Mouse (Mus musculus) intestine, embryonic 16.5 days (tissue): Measurements from ENCODE around the gene Ifih1. TPM values are rescaled to one million over a fixed set of nuclear protein-coding genes. Genes with fewer than 3 reads are reported as not detected.
A peak's percentile ranks its signal among the peaks of the same experiment; 100 is the strongest.

ENCODE experiments used
- ATAC-seq: fragments of 200-750 bp; cut with Nextera tagmentation; 2 replicates; pipeline ENCODE4 v1.8.0; 2017; ENCODE audit warnings: moderate TSS enrichment, moderate library complexity
- H3K27ac ChIP-seq: fragments of 300-500 bp; sonication (generic); 2 replicates; pipeline ENCODE4 v1.5.1; 2014; ENCODE audit warnings: mild to moderate bottlenecking, low read length
- H3K27me3 ChIP-seq: fragments of 300-500 bp; sonication (generic); replicated peaks from 2 replicates; pipeline ENCODE4 v1.6.1; 2014; ENCODE audit warnings: low read length, control low read depth, mixed read lengths; ENCODE audit not compliant: control insufficient read depth, insufficient read depth
- H3K36me3 ChIP-seq: fragments of 300-500 bp; sonication (generic); 2 replicates; pipeline ENCODE4 v1.6.1; 2014; ENCODE audit warnings: low read length, control low read depth; ENCODE audit not compliant: control insufficient read depth, insufficient read depth
- H3K4me1 ChIP-seq: fragments of 300-500 bp; sonication (generic); 2 replicates; pipeline ENCODE4 v1.6.1; 2014; ENCODE audit warnings: low read length, control low read depth, mixed read lengths; ENCODE audit not compliant: control insufficient read depth, insufficient read depth
- H3K4me2 ChIP-seq: fragments of 300-500 bp; sonication (generic); 2 replicates; pipeline ENCODE4 v1.6.1; 2014; ENCODE audit warnings: low read depth, low read length, control low read depth
- H3K4me3 ChIP-seq: fragments of 300-500 bp; sonication (generic); 2 replicates; pipeline ENCODE4 v1.5.1; 2014; ENCODE audit warnings: mild to moderate bottlenecking, low read length
- H3K9ac ChIP-seq: fragments of 300-500 bp; sonication (generic); 2 replicates; pipeline ENCODE4 v1.6.1; 2014; ENCODE audit warnings: low read depth, low read length
- H3K9me3 ChIP-seq: fragments of 300-500 bp; sonication (generic); 2 replicates; pipeline ENCODE4 v1.6.1; 2016; ENCODE audit warnings: low read length, control low read depth; ENCODE audit not compliant: control insufficient read depth
- WGBS: fragments of 180-500 bp; shearing (Covaris S2); extraction: QIAGEN DNeasy Blood & Tissue Kit; methylation state at CpG from one replicate; pipeline ENCODE4 v1.1.7; 2014; 5-methylcytosine and 5-hydroxymethylcytosine counted together
- polyA plus RNA-seq: library from polyadenylated mRNA; unstranded; fragments of >200 nt; fragmentation: Nextera tagmentation; extraction: Ambion mirVana; gene quantifications from 2 replicates; pipeline ENCODE4 v1.2.1, GENCODE M21; 2015

Ifih1 gene
- polyA plus RNA-seq, 1 experiment from 2014 or later = 6.4 TPM

DNA sequence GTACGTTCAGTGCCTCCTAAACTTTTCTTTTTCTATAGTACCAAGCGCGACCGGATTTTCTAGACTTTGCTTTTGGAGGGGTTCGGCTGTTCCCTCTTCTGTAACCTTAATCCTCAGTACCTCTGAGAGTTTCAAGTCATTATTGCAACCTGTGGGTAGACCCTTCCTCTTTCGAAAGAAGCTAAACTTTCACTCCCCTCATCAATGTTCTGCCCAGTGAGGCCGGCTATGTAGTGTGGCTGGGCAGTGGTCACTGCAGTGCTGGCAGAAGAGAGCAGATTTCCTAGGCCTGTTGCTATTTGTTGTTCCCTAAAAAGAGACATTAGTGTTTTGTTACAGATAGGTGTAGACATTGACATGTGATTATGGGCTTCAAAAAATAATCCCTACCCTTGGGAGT lies 18.8 kb upstream of the Ifih1 start:
- Histone ChIP-seq H3K9me3 (no peaks in the 10 kb centered on the region), H3K9ac (no peak overlapping the region), H3K27me3 (no peaks in the 10 kb centered on the region), H3K4me2 (peak overlapping the region; percentile 72), H3K4me1 (no peaks in the 10 kb centered on the region), H3K4me3 (peak overlapping the region; percentile 60), H3K36me3 (no peaks in the 10 kb centered on the region), H3K27ac (no peak overlapping the region)
- WGBS = 59% methylated on average over 7 of the region's 7 CpGs
- no peak for ATAC-seq

DNA sequence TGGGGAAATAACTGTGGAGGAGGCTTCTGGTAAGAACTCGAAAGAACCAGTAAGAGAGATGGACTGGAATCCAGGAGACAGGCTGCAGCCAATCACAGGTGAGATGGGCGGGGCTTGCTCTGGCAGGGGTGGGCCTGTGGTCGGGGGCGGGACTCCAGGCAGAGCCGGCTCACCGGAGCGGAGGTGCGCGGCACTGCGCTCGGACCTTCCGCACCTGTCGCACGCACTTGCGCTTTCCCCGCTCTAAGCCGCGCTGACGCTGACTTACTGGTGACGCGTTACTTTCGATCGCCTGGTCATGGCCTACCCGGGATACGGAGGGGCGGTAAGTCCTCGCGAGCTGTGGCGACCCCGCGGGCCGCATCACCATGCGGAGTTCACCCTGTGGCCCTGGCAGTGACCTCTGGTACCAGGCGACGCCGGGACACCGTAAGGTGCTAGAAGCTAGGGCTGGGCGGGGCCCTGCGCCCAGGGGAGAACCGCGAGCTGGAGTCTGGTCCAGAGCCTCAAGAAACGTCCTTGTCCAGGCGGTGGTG lies 18.1 kb upstream of the Ifih1 start, which contains the start of gene Gca:
Gene Gca, plus strand, starts transcription at position 151 of the 536 bp plus-strand sequence.
- Histone ChIP-seq H3K9me3 (no peaks in the 10 kb centered on the region), H3K4me3 (peak within 1 kb of the TSS; percentile 60), H3K27me3 (no peaks in the 10 kb centered on the region), H3K9ac (peak within 1 kb of the TSS; percentile 67), H3K36me3 (no peaks in the 10 kb centered on the region), H3K4me2 (peak within 1 kb of the TSS; percentile 72), H3K27ac (peak within 1 kb of the TSS; percentile 66), H3K4me1 (no peaks in the 10 kb centered on the region)
- peak; percentile 100 for ATAC-seq
- WGBS = under 1% methylated on average over 43 of the region's 43 CpGs

DNA sequence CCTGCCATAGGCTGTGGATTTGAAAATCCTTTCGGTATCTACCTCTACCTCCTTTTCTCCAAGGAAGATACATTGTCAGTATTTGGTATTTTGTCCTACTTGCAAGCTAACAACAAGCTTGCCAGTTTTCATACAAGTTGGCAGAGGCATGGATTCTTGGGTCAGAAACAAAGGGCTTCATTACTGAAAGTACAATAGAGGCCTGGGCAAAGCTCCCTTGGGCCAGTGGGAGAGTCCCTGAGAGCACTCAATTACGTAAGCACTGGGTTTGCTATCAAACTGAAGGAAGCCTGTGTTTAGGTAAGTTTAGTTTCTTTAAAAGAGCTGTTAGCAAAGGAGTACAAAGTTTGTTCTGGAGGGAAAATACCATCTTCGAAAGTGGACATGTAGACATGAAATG lies 16.5 kb upstream of the Ifih1 start:
- Histone ChIP-seq H3K9ac (no peak overlapping the region), H3K4me3 (no peak overlapping the region), H3K9me3 (no peaks in the 10 kb centered on the region), H3K27me3 (no peaks in the 10 kb centered on the region), H3K4me2 (no peak overlapping the region), H3K4me1 (no peaks in the 10 kb centered on the region), H3K36me3 (no peaks in the 10 kb centered on the region), H3K27ac (no peak overlapping the region)
- 83% methylated on average over 3 of the region's 3 CpGs for WGBS
- ATAC-seq = no peak

DNA sequence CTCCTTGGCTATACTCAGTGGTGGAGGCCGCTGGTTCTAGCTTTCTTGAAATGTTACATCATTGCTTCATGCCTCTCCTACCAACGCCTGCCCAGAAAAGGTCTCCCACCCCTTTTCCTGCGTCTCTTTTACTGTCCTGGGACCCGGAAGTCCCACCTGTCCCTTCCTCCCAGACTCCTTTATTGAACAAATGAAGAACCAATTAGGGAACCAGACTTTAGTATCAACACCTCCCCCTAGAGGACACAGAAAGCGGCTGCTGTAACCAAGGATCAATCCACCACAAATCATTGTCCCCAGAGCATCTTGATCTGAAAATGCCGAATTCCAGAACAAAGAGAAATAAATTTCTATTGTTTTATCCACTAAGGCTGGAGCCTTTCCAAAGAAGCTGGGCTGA lies 14.5 kb upstream of the Ifih1 start:
- no peak for ATAC-seq
- H3K9me3 ChIP-seq = no peaks in the 10 kb centered on the region
- no peak overlapping the region for H3K4me2 ChIP-seq
- H3K27ac ChIP-seq = no peak overlapping the region
- H3K4me3 ChIP-seq = no peak overlapping the region
- H3K9ac ChIP-seq = no peak overlapping the region
- no peaks in the 10 kb centered on the region for H3K4me1 ChIP-seq
- no peaks in the 10 kb centered on the region for H3K36me3 ChIP-seq
- H3K27me3 ChIP-seq = no peaks in the 10 kb centered on the region
- 58% methylated on average over 6 of the region's 6 CpGs for WGBS

DNA sequence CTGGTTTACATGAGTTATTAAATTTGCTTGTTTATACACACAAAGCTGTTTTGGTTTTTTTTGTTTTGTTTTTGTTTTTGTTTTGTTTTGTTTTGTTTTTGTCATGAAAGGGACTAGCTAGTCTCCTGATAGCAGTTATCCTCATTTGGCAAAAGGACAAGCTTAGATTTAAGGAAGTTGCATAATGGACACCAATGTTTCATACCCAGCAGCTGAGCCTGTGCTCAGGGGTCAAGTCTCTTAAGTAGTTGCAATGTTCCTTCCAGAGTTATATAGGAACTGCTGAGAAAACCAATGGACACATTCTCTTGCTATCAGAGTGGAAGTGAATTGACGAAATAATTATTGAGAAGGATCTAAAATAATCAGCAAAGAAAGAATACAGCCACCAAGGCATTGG lies 10.0 kb upstream of the Ifih1 start:
- Histone ChIP-seq H3K9me3 (no peaks in the 10 kb centered on the region), H3K27ac (no peak overlapping the region), H3K36me3 (no peaks in the 10 kb centered on the region), H3K27me3 (no peaks in the 10 kb centered on the region), H3K4me3 (no peak overlapping the region), H3K4me1 (no peaks in the 10 kb centered on the region), H3K4me2 (no peak overlapping the region), H3K9ac (no peak overlapping the region)
- no peak for ATAC-seq
- WGBS = 85% methylated on average over 1 of the region's 1 CpGs

DNA sequence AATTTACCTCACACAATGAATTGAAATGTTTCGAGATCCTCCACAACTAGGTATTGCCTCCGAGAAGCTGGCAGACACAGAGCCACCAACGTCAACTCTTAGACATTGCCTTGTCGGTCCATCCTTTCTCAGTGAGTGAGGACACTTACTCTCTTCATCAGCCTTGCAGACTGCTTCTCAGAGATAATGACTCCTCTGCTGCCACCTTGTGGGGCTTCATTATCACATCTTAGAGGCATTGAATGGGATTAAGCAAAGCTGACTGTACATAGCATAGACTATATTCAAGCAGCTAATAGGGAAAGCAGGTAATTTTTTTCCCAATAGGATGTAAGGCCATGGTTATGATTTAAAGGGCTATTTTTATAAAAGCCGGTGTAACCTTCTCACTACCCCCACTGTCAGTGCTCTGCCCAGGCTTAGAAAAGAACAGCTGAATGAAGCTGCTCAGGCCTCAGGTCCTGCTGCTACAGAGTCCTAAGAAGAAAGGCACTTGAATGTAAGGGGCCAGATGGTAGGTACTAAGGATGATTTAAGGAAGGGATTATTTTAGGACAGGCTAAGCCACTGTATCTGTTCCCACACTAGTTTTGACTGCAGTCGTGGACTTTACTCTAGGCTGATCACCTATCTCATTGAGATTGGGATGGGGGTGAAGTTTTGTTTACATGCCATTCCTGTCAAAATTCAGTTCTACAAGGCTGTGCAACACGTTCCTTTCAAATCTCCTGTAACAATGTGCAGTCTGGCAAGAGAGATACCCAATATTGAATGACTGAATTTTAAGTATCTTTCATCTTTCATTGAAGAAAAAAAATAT lies 8.7 kb upstream of the Ifih1 start:
- H3K4me2 ChIP-seq = no peak overlapping the region
- H3K9ac ChIP-seq = no peak overlapping the region
- H3K4me3 ChIP-seq = no peak overlapping the region
- H3K9me3 ChIP-seq = no peaks in the 10 kb centered on the region
- WGBS = 46% methylated on average over 7 of the region's 7 CpGs
- H3K27ac ChIP-seq = no peak overlapping the region
- H3K4me1 ChIP-seq = no peaks in the 10 kb centered on the region
- no peaks in the 10 kb centered on the region for H3K27me3 ChIP-seq
- no peaks in the 10 kb centered on the region for H3K36me3 ChIP-seq
- peak; percentile 73 for ATAC-seq

DNA sequence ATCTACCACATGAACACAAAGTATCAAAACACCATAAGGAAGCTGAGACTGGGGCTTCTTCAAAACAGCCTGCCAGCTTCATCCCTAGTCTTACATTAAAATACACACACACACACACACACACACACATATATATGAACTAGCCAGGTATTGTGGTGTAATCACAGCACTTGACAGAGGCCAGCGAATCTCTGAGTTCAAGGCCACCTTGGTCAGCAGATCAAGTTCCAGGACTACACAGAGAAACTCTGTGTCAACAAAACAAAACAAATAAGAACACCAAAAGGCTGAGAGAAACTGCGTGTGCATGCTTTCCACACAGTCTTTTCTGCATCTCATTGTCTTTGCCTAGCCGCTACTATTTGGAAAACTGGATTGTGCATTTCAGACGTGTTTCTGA lies 6.4 kb upstream of the Ifih1 start:
- H3K4me3 ChIP-seq = no peak overlapping the region
- no peaks in the 10 kb centered on the region for H3K4me1 ChIP-seq
- H3K9me3 ChIP-seq = no peaks in the 10 kb centered on the region
- no peak overlapping the region for H3K9ac ChIP-seq
- no peaks in the 10 kb centered on the region for H3K27me3 ChIP-seq
- no peak for ATAC-seq
- no peak overlapping the region for H3K4me2 ChIP-seq
- WGBS = 73% methylated on average over 4 of the region's 4 CpGs
- H3K27ac ChIP-seq = no peak overlapping the region
- H3K36me3 ChIP-seq = no peaks in the 10 kb centered on the region

DNA sequence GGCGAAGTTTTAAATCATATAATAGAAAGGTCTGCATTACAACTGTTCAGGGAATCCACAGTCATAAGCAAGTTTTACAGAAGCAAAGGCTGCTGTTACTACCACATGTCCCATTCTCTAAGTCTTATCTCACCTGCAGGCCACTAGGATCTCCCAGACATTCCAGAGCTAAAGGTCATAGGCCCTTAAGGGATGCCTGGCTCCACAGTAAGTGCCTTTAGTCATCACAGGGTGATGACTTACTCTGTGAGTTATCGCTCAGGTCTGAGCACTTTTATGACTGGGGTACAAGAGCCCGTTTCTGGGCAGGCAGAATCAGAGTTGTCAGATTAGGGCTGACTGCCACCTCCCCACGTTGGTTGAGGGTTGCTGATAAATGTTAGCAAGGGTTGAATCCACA lies 5.8 kb upstream of the Ifih1 start:
- WGBS = 56% methylated on average over 4 of the region's 4 CpGs
- H3K27ac ChIP-seq = no peak overlapping the region
- no peaks in the 10 kb centered on the region for H3K36me3 ChIP-seq
- no peak overlapping the region for H3K4me3 ChIP-seq
- no peak overlapping the region for H3K4me2 ChIP-seq
- no peak overlapping the region for H3K9ac ChIP-seq
- H3K4me1 ChIP-seq = no peaks in the 10 kb centered on the region
- H3K27me3 ChIP-seq = no peaks in the 10 kb centered on the region
- ATAC-seq = peak; percentile 78
- H3K9me3 ChIP-seq = no peaks in the 10 kb centered on the region

DNA sequence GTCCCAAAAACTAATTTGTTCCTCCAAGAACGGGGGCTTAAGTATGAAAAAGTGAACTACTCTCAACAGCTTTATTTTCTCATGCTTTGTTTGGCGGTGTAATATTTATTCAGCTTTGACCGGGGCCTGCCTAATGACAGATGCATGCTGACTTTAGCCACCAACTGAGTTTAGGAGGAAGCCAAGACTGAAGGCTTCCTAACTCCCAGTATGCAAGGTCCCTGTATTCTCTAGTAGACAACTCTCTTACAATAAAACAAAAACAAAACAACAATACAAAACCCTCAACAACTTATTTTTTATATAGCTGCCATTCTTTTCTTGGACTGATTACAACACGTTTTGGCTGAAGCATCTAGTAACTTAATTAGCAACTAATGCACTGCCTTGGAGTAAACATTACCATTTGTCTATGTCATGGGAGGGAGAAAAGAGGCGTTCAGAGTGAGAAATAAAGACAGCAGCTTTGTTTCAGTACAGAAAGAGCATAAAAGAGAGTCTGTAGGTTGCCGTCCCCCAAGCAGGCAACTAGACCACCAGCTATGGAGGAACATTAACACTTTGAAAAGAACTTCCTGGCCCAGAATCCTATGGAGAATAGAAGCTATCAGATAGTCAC lies 725 bp upstream of the Ifih1 start:
- 23% methylated on average over 6 of the region's 6 CpGs for WGBS

More for the DNA sequence above, 725 bp upstream of the Ifih1 start:
- no peaks in the 10 kb centered on the region for H3K27me3 ChIP-seq
- no peak for ATAC-seq
- H3K9me3 ChIP-seq = no peaks in the 10 kb centered on the region
- peak overlapping the region; percentile 71 for H3K4me2 ChIP-seq
- peak overlapping the region; percentile 73 for H3K4me3 ChIP-seq
- no peaks in the 10 kb centered on the region for H3K36me3 ChIP-seq
- peaks cover 9% of the 10 kb centered on the region for H3K4me1 ChIP-seq
- H3K27ac ChIP-seq = peak overlapping the region; percentile 86
- no peak overlapping the region for H3K9ac ChIP-seq
